In genomic region chr13:89634137-89634683, GRCm38 (mm10) we compare ENCODE assay signal across 9 mouse cellular contexts.
DNase-seq lines count a peak whose midpoint lies in the region; ATAC-seq lines count a peak whose summit lies in the region.
"Had no signal": no experiment of that assay in that cellular context is flagged by ENCODE, and none has a peak within 500 bp of the region (broad histone marks: within the 10 kb centered on the region; RNA-seq: fewer than 3 reads in every experiment).

No protein-coding gene starts in this region.

- H3K4me3 ChIP-seq in hindbrain, embryonic 11.5 days (ENCODE audit: low read depth, low read length), result no peak overlapping the region
- H3K4me3 ChIP-seq in hindbrain, embryonic 10.5 days, result no peak overlapping the region
- H3K4me3 ChIP-seq in neural tube, embryonic 13.5 days, result no peak overlapping the region
- H3K4me3 ChIP-seq: embryonic facial prominence, embryonic 15.5 days had no signal

- H3K9me3 ChIP-seq in hindbrain, embryonic 11.5 days (ENCODE audit: control insufficient read depth, low read length), result no peaks in the 10 kb centered on the region
- H3K9me3 ChIP-seq in hindbrain, embryonic 10.5 days, result no peaks in the 10 kb centered on the region
- no peaks in the 10 kb centered on the region for H3K9me3 ChIP-seq in neural tube, embryonic 13.5 days
- H3K9me3 ChIP-seq: embryonic facial prominence, embryonic 15.5 days had no signal

- H3K9ac ChIP-seq in hindbrain, embryonic 11.5 days (ENCODE audit: low read depth, low read length), result no peak overlapping the region
- no peak overlapping the region for H3K9ac ChIP-seq in neural tube, embryonic 13.5 days
- H3K9ac ChIP-seq: embryonic facial prominence, embryonic 15.5 days had no signal

- ATAC-seq in hindbrain, embryonic 11.5 days (ENCODE audit: low FRiP score), result peak; percentile 79
- peak; percentile 74 for ATAC-seq in neural tube, embryonic 13.5 days (ENCODE audit: low read depth)

- H3K27me3 ChIP-seq in hindbrain, embryonic 11.5 days (ENCODE audit: control insufficient read depth, insufficient read depth, low read length), result no peaks in the 10 kb centered on the region
- no peaks in the 10 kb centered on the region for H3K27me3 ChIP-seq in hindbrain, embryonic 10.5 days (ENCODE audit: insufficient read depth, poor library complexity, severe bottlenecking)
- no peaks in the 10 kb centered on the region for H3K27me3 ChIP-seq in neural tube, embryonic 13.5 days
- H3K27me3 ChIP-seq: embryonic facial prominence, embryonic 15.5 days had no signal

- no peaks in the 10 kb centered on the region for H3K4me1 ChIP-seq in hindbrain, embryonic 11.5 days (replicated peaks; ENCODE audit: control insufficient read depth, insufficient read depth, low read length)
- H3K4me1 ChIP-seq in hindbrain, embryonic 10.5 days (replicated peaks), result no peaks in the 10 kb centered on the region
- H3K4me1 ChIP-seq in neural tube, embryonic 13.5 days (replicated peaks), result no peaks in the 10 kb centered on the region
- H3K4me1 ChIP-seq: embryonic facial prominence, embryonic 15.5 days had no signal

- no peak overlapping the region for H3K4me2 ChIP-seq in hindbrain, embryonic 11.5 days (replicated peaks; ENCODE audit: low read depth, low read length)
- no peak overlapping the region for H3K4me2 ChIP-seq in neural tube, embryonic 13.5 days
- H3K4me2 ChIP-seq: embryonic facial prominence, embryonic 15.5 days had no signal

- peak; percentile 69 for DNase-seq in hindbrain, embryonic 11.5 days (ENCODE audit: low spot score)
- no peak for DNase-seq in hindbrain, embryonic 10.5 days (ENCODE audit: low spot score)
- peak; percentile 14 to 19 for DNase-seq in B cell, adult 2 months
- peak; percentile 74 for DNase-seq in NIH3T3 (ENCODE audit: low read depth)
- peak; percentile 1 for DNase-seq in fat pad, adult 2 months (ENCODE audit: extremely low read depth, low read depth, low spot score)
- peak; percentile 19 for DNase-seq in large intestine, adult 2 months (ENCODE audit: low read depth, low spot score)
- DNase-seq in ovary, postnatal 10 days (ENCODE audit: low spot score), result no peak

- H3K27ac ChIP-seq in hindbrain, embryonic 11.5 days (ENCODE audit: low read depth, low read length), result no peak overlapping the region
- H3K27ac ChIP-seq in hindbrain, embryonic 10.5 days, result no peak overlapping the region
- no peak overlapping the region for H3K27ac ChIP-seq in neural tube, embryonic 13.5 days (replicated peaks)
- H3K27ac ChIP-seq: embryonic facial prominence, embryonic 15.5 days had no signal

- 31% methylated on average over 4 of the region's 4 CpGs for WGBS in hindbrain, embryonic 11.5 days
- WGBS in hindbrain, embryonic 10.5 days, result 29% methylated on average over 4 of the region's 4 CpGs
- 26% methylated on average over 4 of the region's 4 CpGs for WGBS in large intestine, adult 2 months
- 27% methylated on average over 4 of the region's 4 CpGs for WGBS in neural tube, embryonic 13.5 days

- no peaks in the 10 kb centered on the region for H3K36me3 ChIP-seq in hindbrain, embryonic 11.5 days (ENCODE audit: control insufficient read depth, insufficient read depth, low read length)
- H3K36me3 ChIP-seq in hindbrain, embryonic 10.5 days, result no peaks in the 10 kb centered on the region
- no peaks in the 10 kb centered on the region for H3K36me3 ChIP-seq in neural tube, embryonic 13.5 days
- H3K36me3 ChIP-seq: embryonic facial prominence, embryonic 15.5 days had no signal

Comparison
In these comparisons a context has a peak if more than half of its experiments do, and no peak if none do; other contexts are left out.
1. DNase-seq: peak in hindbrain, embryonic 11.5 days (single experiment), B cell, adult 2 months (2 of 2), NIH3T3 (single experiment), fat pad, adult 2 months (single experiment) and large intestine, adult 2 months (single experiment); none in hindbrain, embryonic 10.5 days (single experiment) and ovary, postnatal 10 days (single experiment).